Mouse (Mus musculus) A20 (cell line): ENCODE measurements around the gene Mrpl58.
"Not testable (repeated sequence)": the region's sequence is repeated elsewhere in the genome, so short reads cannot be mapped to it uniquely, and the experiment has no call there.

Experiments
- DNase-seq: peaks from one replicate; pipeline ENCODE4 v3.0.0-alpha.2; 2011; ENCODE audit warnings: low read depth, low spot score

Gene Mrpl58

GRCm38 (mm10) chr11:115424666-115425065, 21.1 kb downstream of the Mrpl58 start:
- no peak for DNase-seq

GRCm38 (mm10) chr11:115425671-115426070, 22.1 kb downstream of the Mrpl58 start:
- DNase-seq, result no peak

GRCm38 (mm10) chr11:115427482-115428331, 24.2 kb downstream of the Mrpl58 start:
- peak; percentile 71 for DNase-seq

GRCm38 (mm10) chr11:115429307-115429706, 25.8 kb downstream of the Mrpl58 start:
- DNase-seq, result no peak

- no peak for DNase-seq
These were observed 27.0 kb downstream of the Mrpl58 start for GRCm38 (mm10) chr11:115430561-115430960.

GRCm38 (mm10) chr11:115432814-115433213, 29.3 kb downstream of the Mrpl58 start:
- DNase-seq, result no peak

- no peak for DNase-seq
These were observed 29.8 kb downstream of the Mrpl58 start for GRCm38 (mm10) chr11:115433342-115433741.

GRCm38 (mm10) chr11:115435596-115436337, 32.2 kb downstream of the Mrpl58 start:
- DNase-seq, result no peak

GRCm38 (mm10) chr11:115437571-115438122, 34.1 kb downstream of the Mrpl58 start:
- DNase-seq, result no peak

- DNase-seq, result no peak
These were observed 35.8 kb downstream of the Mrpl58 start for GRCm38 (mm10) chr11:115439326-115439725.

- no peak for DNase-seq
These were observed 36.5 kb downstream of the Mrpl58 start, which contains the start of gene Trim80 for GRCm38 (mm10) chr11:115439906-115440595. Gene Trim80, plus strand, starts transcription at chr11:115440545.

GRCm38 (mm10) chr11:115441417-115441816, 37.9 kb downstream of the Mrpl58 start:
- DNase-seq, result no peak

GRCm38 (mm10) chr11:115446906-115447305, 43.4 kb downstream of the Mrpl58 start:
- DNase-seq, result no peak

- no peak for DNase-seq
These were observed 43.9 kb downstream of the Mrpl58 start for GRCm38 (mm10) chr11:115447321-115447885.

- DNase-seq, result no peak
These were observed 44.5 kb downstream of the Mrpl58 start for GRCm38 (mm10) chr11:115448075-115448474.

GRCm38 (mm10) chr11:115448998-115449397, 45.4 kb downstream of the Mrpl58 start:
- no peak for DNase-seq

GRCm38 (mm10) chr11:115450176-115450575, 46.6 kb downstream of the Mrpl58 start:
- DNase-seq, result no peak

GRCm38 (mm10) chr11:115451781-115452241, 48.3 kb downstream of the Mrpl58 start:
- DNase-seq, result peak; percentile 20

- no peak for DNase-seq
These were observed 48.8 kb downstream of the Mrpl58 start for GRCm38 (mm10) chr11:115452281-115452860.

- DNase-seq, result no peak
These were observed 49.8 kb downstream of the Mrpl58 start for GRCm38 (mm10) chr11:115453306-115453705.

GRCm38 (mm10) chr11:115454822-115455221, 51.3 kb downstream of the Mrpl58 start:
- DNase-seq, result not testable (repeated sequence)
